In the genomic region with DNA sequence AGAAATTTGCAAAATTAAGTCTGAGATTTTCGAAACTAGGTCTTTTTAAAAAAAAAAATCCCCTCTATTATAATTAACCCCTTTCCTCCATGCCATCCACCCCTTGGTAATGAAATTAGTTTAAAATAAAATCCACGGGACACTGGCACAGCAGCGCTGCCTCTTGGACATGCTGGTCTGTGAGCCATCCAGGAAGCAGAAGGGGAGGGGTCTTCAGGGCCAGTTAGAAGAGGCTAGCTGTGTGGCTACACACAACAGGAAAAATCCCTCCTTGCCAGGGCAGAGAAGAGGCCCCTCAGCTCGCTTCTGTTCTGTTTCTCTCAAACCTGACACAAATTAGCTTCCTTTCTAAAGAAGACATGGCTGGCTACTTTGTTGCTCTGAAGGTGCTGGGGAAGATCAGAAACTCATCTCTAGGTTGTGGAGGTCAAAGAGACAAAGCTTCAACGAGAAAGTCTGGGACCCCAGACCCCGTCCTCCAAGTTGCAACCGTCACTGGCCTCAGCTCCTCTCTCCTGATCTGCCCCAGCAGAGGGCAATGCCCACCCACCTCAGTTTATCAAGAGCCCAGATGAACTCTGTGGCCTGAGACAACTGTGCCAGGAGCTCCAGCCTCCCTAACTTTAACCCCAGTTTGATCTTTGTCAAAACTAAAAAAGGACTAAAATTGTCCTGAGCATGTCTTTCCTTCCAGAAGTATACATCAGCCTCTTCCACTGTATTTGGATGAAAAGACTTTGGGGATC, we compare ENCODE assay signal across 8 mouse cellular contexts.
DNase-seq lines count a peak whose midpoint lies in the region; ATAC-seq lines count a peak whose summit lies in the region.

No protein-coding gene starts in this region.

- no peaks in the 10 kb centered on the region for H3K27me3 ChIP-seq in midbrain, embryonic 14.5 days (ENCODE audit: control insufficient read depth, insufficient read depth, low read length)
- H3K27me3 ChIP-seq in midbrain, embryonic 11.5 days (ENCODE audit: control insufficient read depth, insufficient read depth, low read length) = no peaks in the 10 kb centered on the region
- no peaks in the 10 kb centered on the region for H3K27me3 ChIP-seq in embryonic facial prominence, embryonic 14.5 days (replicated peaks; ENCODE audit: control insufficient read depth, insufficient read depth, low read length)
- no peaks in the 10 kb centered on the region for H3K27me3 ChIP-seq in intestine, embryonic 14.5 days (replicated peaks; ENCODE audit: control insufficient read depth, insufficient read depth, low read length)

- H3K9ac ChIP-seq in midbrain, embryonic 14.5 days (replicated peaks; ENCODE audit: low read length) = no peak overlapping the region
- H3K9ac ChIP-seq in midbrain, embryonic 11.5 days (ENCODE audit: low read length) = no peak overlapping the region
- no peak overlapping the region for H3K9ac ChIP-seq in embryonic facial prominence, embryonic 14.5 days (ENCODE audit: low read depth, low read length)
- H3K9ac ChIP-seq in intestine, embryonic 14.5 days (ENCODE audit: low read length) = no peak overlapping the region

- no peak overlapping the region for H3K4me2 ChIP-seq in midbrain, embryonic 14.5 days (ENCODE audit: low read length)
- no peak overlapping the region for H3K4me2 ChIP-seq in midbrain, embryonic 11.5 days
- H3K4me2 ChIP-seq in embryonic facial prominence, embryonic 14.5 days (ENCODE audit: low read depth, low read length) = no peak overlapping the region
- no peak overlapping the region for H3K4me2 ChIP-seq in intestine, embryonic 14.5 days (ENCODE audit: low read length)

- no peak overlapping the region for H3K4me3 ChIP-seq in midbrain, embryonic 14.5 days (replicated peaks; ENCODE audit: low read depth, low read length)
- no peak overlapping the region for H3K4me3 ChIP-seq in midbrain, embryonic 11.5 days (ENCODE audit: low read depth, low read length)
- H3K4me3 ChIP-seq in embryonic facial prominence, embryonic 14.5 days (ENCODE audit: low read depth, low read length) = no peak overlapping the region
- H3K4me3 ChIP-seq in intestine, embryonic 14.5 days (ENCODE audit: low read depth, low read length) = no peak overlapping the region

- H3K9me3 ChIP-seq in midbrain, embryonic 14.5 days (ENCODE audit: control insufficient read depth, low read length) = no peaks in the 10 kb centered on the region
- H3K9me3 ChIP-seq in midbrain, embryonic 11.5 days (ENCODE audit: control insufficient read depth, low read length) = no peaks in the 10 kb centered on the region
- no peaks in the 10 kb centered on the region for H3K9me3 ChIP-seq in embryonic facial prominence, embryonic 14.5 days (ENCODE audit: control insufficient read depth, low read length)
- no peaks in the 10 kb centered on the region for H3K9me3 ChIP-seq in intestine, embryonic 14.5 days (ENCODE audit: control insufficient read depth, low read length)

- H3K4me1 ChIP-seq in midbrain, embryonic 14.5 days (ENCODE audit: control insufficient read depth, insufficient read depth, low read length) = no peaks in the 10 kb centered on the region
- H3K4me1 ChIP-seq in midbrain, embryonic 11.5 days (ENCODE audit: control insufficient read depth, insufficient read depth, low read length) = peaks cover 2% of the 10 kb centered on the region; the same call in 1 of the 2 replicates
- H3K4me1 ChIP-seq in embryonic facial prominence, embryonic 14.5 days (ENCODE audit: control insufficient read depth, insufficient read depth, low read length) = peaks cover 15% of the 10 kb centered on the region
- H3K4me1 ChIP-seq in intestine, embryonic 14.5 days (replicated peaks; ENCODE audit: control insufficient read depth, insufficient read depth, low read length) = peaks cover 21% of the 10 kb centered on the region

- peak; percentile 20 for DNase-seq in midbrain, embryonic 14.5 days
- no peak for DNase-seq in midbrain, embryonic 11.5 days (ENCODE audit: low spot score, missing footprints)
- no peak for DNase-seq in embryonic facial prominence, embryonic 14.5 days (ENCODE audit: low spot score)
- no peak for DNase-seq in intestine, embryonic 14.5 days (ENCODE audit: low spot score)
- DNase-seq in lung, postnatal 14 days = peak; percentile 34
- DNase-seq in urinary bladder, postnatal 25 days (ENCODE audit: low spot score) = no peak
- no peak for DNase-seq in testis, postnatal 14 days (ENCODE audit: low spot score)

- H3K27ac ChIP-seq in midbrain, embryonic 14.5 days (replicated peaks; ENCODE audit: low read depth, low read length) = no peak overlapping the region
- no peak overlapping the region for H3K27ac ChIP-seq in midbrain, embryonic 11.5 days (ENCODE audit: low read depth, low read length)
- H3K27ac ChIP-seq in embryonic facial prominence, embryonic 14.5 days (replicated peaks; ENCODE audit: low read depth, low read length) = peak overlapping the region; percentile 49
- H3K27ac ChIP-seq in intestine, embryonic 14.5 days (ENCODE audit: low read depth) = peak overlapping the region; percentile 69; the same call in 1 of the 2 replicates

- ATAC-seq in midbrain, embryonic 14.5 days (ENCODE audit: low FRiP score, low TSS enrichment) = no peak
- no peak for ATAC-seq in midbrain, embryonic 11.5 days (ENCODE audit: low FRiP score)
- ATAC-seq in embryonic facial prominence, embryonic 14.5 days (ENCODE audit: low read depth) = no peak
- ATAC-seq in intestine, embryonic 14.5 days (replicated peaks; ENCODE audit: low FRiP score, low TSS enrichment, low read depth) = no peak
- ATAC-seq in granulocyte monocyte progenitor cell, adult 5-6 weeks (replicated peaks; ENCODE audit: poor library complexity, severe bottlenecking) = no peak

- WGBS in midbrain, embryonic 14.5 days = 57% methylated on average over 7 of the region's 7 CpGs
- WGBS in midbrain, embryonic 11.5 days = 52% methylated on average over 7 of the region's 7 CpGs
- 41% methylated on average over 7 of the region's 7 CpGs for WGBS in embryonic facial prominence, embryonic 14.5 days
- 33% methylated on average over 7 of the region's 7 CpGs for WGBS in intestine, embryonic 14.5 days

- no peaks in the 10 kb centered on the region for H3K36me3 ChIP-seq in midbrain, embryonic 14.5 days (ENCODE audit: control insufficient read depth, insufficient read depth, low read length)
- H3K36me3 ChIP-seq in midbrain, embryonic 11.5 days (ENCODE audit: control insufficient read depth, insufficient read depth, low read length) = no peaks in the 10 kb centered on the region
- H3K36me3 ChIP-seq in embryonic facial prominence, embryonic 14.5 days (ENCODE audit: control insufficient read depth, insufficient read depth, low read length) = no peaks in the 10 kb centered on the region
- H3K36me3 ChIP-seq in intestine, embryonic 14.5 days (ENCODE audit: control insufficient read depth, insufficient read depth, low read length) = no peaks in the 10 kb centered on the region

Comparison
In these comparisons a context has a peak if more than half of its experiments do, and no peak if none do; other contexts are left out.
1. DNase-seq: peak in midbrain, embryonic 14.5 days (single experiment) and lung, postnatal 14 days (single experiment); none in midbrain, embryonic 11.5 days (single experiment), embryonic facial prominence, embryonic 14.5 days (single experiment), intestine, embryonic 14.5 days (single experiment), urinary bladder, postnatal 25 days (single experiment) and testis, postnatal 14 days (single experiment).
2. H3K27ac ChIP-seq: peak in embryonic facial prominence, embryonic 14.5 days (single experiment) and intestine, embryonic 14.5 days (single experiment); none in midbrain, embryonic 14.5 days (single experiment) and midbrain, embryonic 11.5 days (single experiment).